Mouse (Mus musculus): ENCODE results near the gene Rab3ip. TPM values are rescaled to one million over a fixed set of nuclear protein-coding genes. Genes with fewer than 3 reads are reported as not detected.

The Rab3ip gene
- polyA plus RNA-seq, 1 experiment = 29.1 TPM

Other genes starting within 250 kb of the Rab3ip start
- gene Myrfl, start 53.9 kb downstream of the Rab3ip start, polyA plus RNA-seq (2012; fragmentation: generic; extraction: Trizol) = 0.04 TPM
- gene Gm10271, start 21.8 kb upstream of the Rab3ip start, polyA plus RNA-seq (2012; fragmentation: generic; extraction: Trizol) = not detected
- 1.4 TPM for gene Best3, start 35.5 kb upstream of the Rab3ip start, polyA plus RNA-seq (2012; fragmentation: generic; extraction: Trizol)
- gene Lrrc10, start 94.6 kb upstream of the Rab3ip start, polyA plus RNA-seq (2012; fragmentation: generic; extraction: Trizol) = not detected
- gene Cct2, start 113.0 kb upstream of the Rab3ip start, polyA plus RNA-seq (2012; fragmentation: generic; extraction: Trizol) = 384 TPM
- 6.6 TPM for gene Frs2, start 197.8 kb upstream of the Rab3ip start, polyA plus RNA-seq (2012; fragmentation: generic; extraction: Trizol)